Mouse (Mus musculus): ENCODE measurements at regions not wholly inside any gene's neighbourhood (a gene's known extent, or its start where the extent isn't known, plus 50 kb on each side); places are given as distances from the start of the nearest gene placed in this dataset.

GRCm38 (mm10) chr10:25023044-25023540, 95.8 kb upstream of the Arg1 start:
- Histone ChIP-seq H3K4me3 (no peak overlapping the region), H3K9me3 (replicated peaks) (peaks cover 6% of the 10 kb centered on the region; the same call in 1 of the 2 replicates), H3K36me3 (no peaks in the 10 kb centered on the region), H3K27me3 (ENCODE audit: low read depth, poor library complexity, severe bottlenecking) (no peaks in the 10 kb centered on the region), H3K4me1 (peaks cover 3% of the 10 kb centered on the region; the same call in 1 of the 2 replicates), H3K27ac (replicated peaks) (no peak overlapping the region)
- WGBS = 93% methylated on average over 4 of the region's 4 CpGs
- no peak for DNase-seq (ENCODE audit: low spot score)

- WGBS = 72% methylated on average over 2 of the region's 2 CpGs
- no peak for DNase-seq (ENCODE audit: low spot score)
- no peak overlapping the region for H3K4me3 ChIP-seq
- H3K27me3 ChIP-seq (ENCODE audit: low read depth, poor library complexity, severe bottlenecking) = no peaks in the 10 kb centered on the region
- H3K9me3 ChIP-seq (replicated peaks) = no peaks in the 10 kb centered on the region
- peaks cover 3% of the 10 kb centered on the region; the same call in 1 of the 2 replicates for H3K4me1 ChIP-seq
- no peak overlapping the region for H3K27ac ChIP-seq (replicated peaks)
- H3K36me3 ChIP-seq = no peaks in the 10 kb centered on the region
These were observed 91.7 kb upstream of the Arg1 start for GRCm38 (mm10) chr10:25018946-25019345.

- Histone ChIP-seq H3K27ac (replicated peaks) (no peak overlapping the region), H3K9me3 (replicated peaks) (no peaks in the 10 kb centered on the region), H3K27me3 (ENCODE audit: low read depth, poor library complexity, severe bottlenecking) (no peaks in the 10 kb centered on the region), H3K4me1 (no peaks in the 10 kb centered on the region), H3K4me3 (no peak overlapping the region), H3K36me3 (no peaks in the 10 kb centered on the region)
- 85% methylated on average over 1 of the region's 1 CpGs for WGBS
- no peak for DNase-seq (ENCODE audit: low spot score)
These were observed 90.6 kb upstream of the Arg1 start for GRCm38 (mm10) chr10:25017843-25018242.

GRCm38 (mm10) chr10:25016110-25016509, 88.8 kb upstream of the Arg1 start:
- Histone ChIP-seq H3K27ac (replicated peaks) (no peak overlapping the region), H3K27me3 (ENCODE audit: low read depth, poor library complexity, severe bottlenecking) (no peaks in the 10 kb centered on the region), H3K9me3 (replicated peaks) (no peaks in the 10 kb centered on the region), H3K4me3 (no peak overlapping the region), H3K36me3 (no peaks in the 10 kb centered on the region), H3K4me1 (no peaks in the 10 kb centered on the region)
- WGBS = 84% methylated on average over 9 of the region's 9 CpGs
- DNase-seq (ENCODE audit: low spot score) = no peak

GRCm38 (mm10) chr10:25012129-25012528, 84.8 kb upstream of the Arg1 start:
- H3K27ac ChIP-seq (replicated peaks) = no peak overlapping the region
- H3K9me3 ChIP-seq (replicated peaks) = no peaks in the 10 kb centered on the region
- no peaks in the 10 kb centered on the region for H3K36me3 ChIP-seq
- H3K27me3 ChIP-seq (ENCODE audit: low read depth, poor library complexity, severe bottlenecking) = no peaks in the 10 kb centered on the region
- H3K4me3 ChIP-seq = no peak overlapping the region
- DNase-seq (ENCODE audit: low spot score) = no peak
- no peaks in the 10 kb centered on the region for H3K4me1 ChIP-seq

- WGBS = 82% methylated on average over 8 of the region's 8 CpGs
- Histone ChIP-seq H3K9me3 (replicated peaks) (no peaks in the 10 kb centered on the region), H3K27me3 (ENCODE audit: low read depth, poor library complexity, severe bottlenecking) (no peaks in the 10 kb centered on the region), H3K4me3 (no peak overlapping the region), H3K36me3 (no peaks in the 10 kb centered on the region), H3K4me1 (no peaks in the 10 kb centered on the region), H3K27ac (replicated peaks) (no peak overlapping the region)
- no peak for DNase-seq (ENCODE audit: low spot score)
These were observed 74.0 kb upstream of the Arg1 start for GRCm38 (mm10) chr10:25001299-25001698.

GRCm38 (mm10) chr10:25000231-25001222, 73.2 kb upstream of the Arg1 start:
- no peak overlapping the region for H3K27ac ChIP-seq (replicated peaks)
- WGBS = 78% methylated on average over 20 of the region's 20 CpGs
- no peaks in the 10 kb centered on the region for H3K4me1 ChIP-seq
- no peak overlapping the region for H3K4me3 ChIP-seq
- H3K9me3 ChIP-seq (replicated peaks) = no peaks in the 10 kb centered on the region
- no peak for DNase-seq (ENCODE audit: low spot score)
- no peaks in the 10 kb centered on the region for H3K27me3 ChIP-seq (ENCODE audit: low read depth, poor library complexity, severe bottlenecking)
- H3K36me3 ChIP-seq = no peaks in the 10 kb centered on the region

GRCm38 (mm10) chr10:24999807-25000206, 72.5 kb upstream of the Arg1 start:
- DNase-seq (ENCODE audit: low spot score) = no peak
- Histone ChIP-seq H3K4me3 (no peak overlapping the region), H3K27ac (replicated peaks) (no peak overlapping the region), H3K27me3 (ENCODE audit: low read depth, poor library complexity, severe bottlenecking) (no peaks in the 10 kb centered on the region), H3K9me3 (replicated peaks) (no peaks in the 10 kb centered on the region), H3K36me3 (no peaks in the 10 kb centered on the region), H3K4me1 (no peaks in the 10 kb centered on the region)
- 88% methylated on average over 5 of the region's 5 CpGs for WGBS

GRCm38 (mm10) chr10:24997661-24998060, 70.4 kb upstream of the Arg1 start:
- Histone ChIP-seq H3K9me3 (replicated peaks) (no peaks in the 10 kb centered on the region), H3K27me3 (ENCODE audit: low read depth, poor library complexity, severe bottlenecking) (no peaks in the 10 kb centered on the region), H3K36me3 (no peaks in the 10 kb centered on the region), H3K27ac (replicated peaks) (no peak overlapping the region), H3K4me1 (no peaks in the 10 kb centered on the region), H3K4me3 (no peak overlapping the region)
- WGBS = 91% methylated on average over 3 of the region's 3 CpGs
- no peak for DNase-seq (ENCODE audit: low spot score)

- Histone ChIP-seq H3K27ac (replicated peaks) (no peak overlapping the region), H3K4me3 (no peak overlapping the region), H3K4me1 (no peaks in the 10 kb centered on the region), H3K36me3 (no peaks in the 10 kb centered on the region), H3K9me3 (replicated peaks) (no peaks in the 10 kb centered on the region), H3K27me3 (ENCODE audit: low read depth, poor library complexity, severe bottlenecking) (no peaks in the 10 kb centered on the region)
- no peak for DNase-seq (ENCODE audit: low spot score)
- WGBS = 96% methylated on average over 2 of the region's 2 CpGs
These were observed 68.5 kb upstream of the Arg1 start for GRCm38 (mm10) chr10:24995751-24996150.

GRCm38 (mm10) chr10:24989965-24990653, 62.8 kb upstream of the Arg1 start:
- Histone ChIP-seq H3K4me1 (no peaks in the 10 kb centered on the region), H3K4me3 (no peak overlapping the region), H3K27ac (replicated peaks) (no peak overlapping the region), H3K36me3 (no peaks in the 10 kb centered on the region), H3K9me3 (replicated peaks) (0 out of 2 replicates have a peak, but pooled peaks cover under 1% of the 10 kb centered on the region), H3K27me3 (ENCODE audit: low read depth, poor library complexity, severe bottlenecking) (no peaks in the 10 kb centered on the region)
- WGBS = 80% methylated on average over 2 of the region's 2 CpGs
- no peak for DNase-seq (ENCODE audit: low spot score)

- H3K4me1 ChIP-seq = no peaks in the 10 kb centered on the region
- H3K9me3 ChIP-seq (replicated peaks) = peaks cover 15% of the 10 kb centered on the region; the same call in 1 of the 2 replicates
- DNase-seq (ENCODE audit: low spot score) = no peak
- no peaks in the 10 kb centered on the region for H3K27me3 ChIP-seq (ENCODE audit: low read depth, poor library complexity, severe bottlenecking)
- H3K4me3 ChIP-seq = no peak overlapping the region
- no peak overlapping the region for H3K27ac ChIP-seq (replicated peaks)
- 90% methylated on average over 4 of the region's 4 CpGs for WGBS
- H3K36me3 ChIP-seq = no peaks in the 10 kb centered on the region
These were observed 57.5 kb upstream of the Arg1 start for GRCm38 (mm10) chr10:24984801-24985200.

GRCm38 (mm10) chr10:24981763-24982162, 54.5 kb upstream of the Arg1 start:
- no peak overlapping the region for H3K4me3 ChIP-seq
- WGBS = 84% methylated on average over 3 of the region's 3 CpGs
- H3K27me3 ChIP-seq (ENCODE audit: low read depth, poor library complexity, severe bottlenecking) = no peaks in the 10 kb centered on the region
- H3K27ac ChIP-seq (replicated peaks) = no peak overlapping the region
- peaks cover 15% of the 10 kb centered on the region; the same call in 1 of the 2 replicates for H3K9me3 ChIP-seq (replicated peaks)
- no peaks in the 10 kb centered on the region for H3K4me1 ChIP-seq
- DNase-seq (ENCODE audit: low spot score) = no peak
- H3K36me3 ChIP-seq = no peaks in the 10 kb centered on the region

Data from midbrain, embryonic 10.5 days (tissue).